7 mouse cellular contexts compared by ENCODE assay signal in genomic region chr9:120869432-120870081, GRCm38 (mm10). TPM values are rescaled to one million over a fixed set of nuclear protein-coding genes. Genes with fewer than 3 reads are reported as not detected.
DNase-seq lines count a peak whose midpoint lies in the region; ATAC-seq lines count a peak whose summit lies in the region.

No protein-coding gene starts in this region.

- ATAC-seq in heart, embryonic 15.5 days (replicated peaks; ENCODE audit: insufficient number of reproducible peaks, insufficient read depth, low FRiP score, low read depth) = peak; percentile 20; the same call in 1 of the 2 replicates
- ATAC-seq in midbrain, embryonic 15.5 days (replicated peaks) = peak; percentile 56
- no peak for ATAC-seq in erythroblast, adult 5-6 weeks (replicated peaks; ENCODE audit: low FRiP score, poor library complexity, severe bottlenecking)
- ATAC-seq in granulocyte monocyte progenitor cell, adult 5-6 weeks (replicated peaks; ENCODE audit: poor library complexity, severe bottlenecking) = no peak

- no peaks in the 10 kb centered on the region for H3K27me3 ChIP-seq in heart, embryonic 15.5 days
- H3K27me3 ChIP-seq in midbrain, embryonic 15.5 days (replicated peaks) = no peaks in the 10 kb centered on the region

- WGBS in heart, embryonic 15.5 days = 17% methylated on average over 19 of the region's 19 CpGs
- 22% methylated on average over 19 of the region's 19 CpGs for WGBS in midbrain, embryonic 15.5 days

- H3K27ac ChIP-seq in heart, embryonic 15.5 days = peak overlapping the region; percentile 86
- peak overlapping the region; percentile 70 for H3K27ac ChIP-seq in midbrain, embryonic 15.5 days

- H3K4me1 ChIP-seq in heart, embryonic 15.5 days (replicated peaks) = peaks cover 52% of the 10 kb centered on the region
- peaks cover 28% of the 10 kb centered on the region for H3K4me1 ChIP-seq in midbrain, embryonic 15.5 days

- H3K36me3 ChIP-seq in heart, embryonic 15.5 days = no peaks in the 10 kb centered on the region
- no peaks in the 10 kb centered on the region for H3K36me3 ChIP-seq in midbrain, embryonic 15.5 days (replicated peaks)

- DNase-seq in cerebellum, adult 11-12 months = peak; percentile 79
- DNase-seq in cerebellum, postnatal 25 days = peak; percentile 73 to 76
- peak; percentile 26 to 41 for DNase-seq in kidney, postnatal 36 days

- H3K4me3 ChIP-seq in heart, embryonic 15.5 days = peak overlapping the region; percentile 21
- H3K4me3 ChIP-seq in midbrain, embryonic 15.5 days = no peak overlapping the region

- peak overlapping the region; percentile 61 for H3K4me2 ChIP-seq in heart, embryonic 15.5 days
- peak overlapping the region; percentile 37 for H3K4me2 ChIP-seq in midbrain, embryonic 15.5 days

- H3K9ac ChIP-seq in heart, embryonic 15.5 days = 0 out of 2 replicates have a peak overlapping the region, but pooled peaks have one; percentile 38
- no peak overlapping the region for H3K9ac ChIP-seq in midbrain, embryonic 15.5 days

- H3K9me3 ChIP-seq in heart, embryonic 15.5 days (replicated peaks) = no peaks in the 10 kb centered on the region
- no peaks in the 10 kb centered on the region for H3K9me3 ChIP-seq in midbrain, embryonic 15.5 days

RNA-seq across cellular contexts. Expression of gene Ctnnb1, which starts 59.5 kb away (rescaled TPM):
- 284 and 370 TPM in 2 replicates for polyA plus RNA-seq in heart, embryonic 15.5 days (2015; fragmentation: Nextera tagmentation; extraction: Ambion mirVana)
- 517 and 532 TPM in 2 replicates for polyA plus RNA-seq in midbrain, embryonic 15.5 days (2015; fragmentation: Nextera tagmentation; extraction: Ambion mirVana)
- total RNA-seq in erythroblast, adult 5-6 weeks (2015; ENCODE audit: low replicate concordance) = 138 and 172 TPM in 2 replicates
- total RNA-seq in erythroblast, adult 5-6 weeks (2017; ENCODE audit: low replicate concordance) = 182 and 196 TPM in 2 replicates
- 263 and 299 TPM in 2 replicates for total RNA-seq in granulocyte monocyte progenitor cell, adult 5-6 weeks (2014; fragmentation: Nextera tagmentation)
- 436 and 469 TPM in 2 replicates for total RNA-seq in granulocyte monocyte progenitor cell, adult 5-6 weeks (2017)

Comparison
In these comparisons a context has a peak if more than half of its experiments do, and no peak if none do; other contexts are left out.
1. ATAC-seq: peak in heart, embryonic 15.5 days (single experiment) and midbrain, embryonic 15.5 days (single experiment); none in erythroblast, adult 5-6 weeks (single experiment) and granulocyte monocyte progenitor cell, adult 5-6 weeks (single experiment).
2. Peak in every context shown above with its lines, with median percentiles within 50 percentile points of each other: DNase-seq.